Mouse (Mus musculus): Measurements from ENCODE around the gene Enox1. TPM values are rescaled to one million over a fixed set of nuclear protein-coding genes. Genes with fewer than 3 reads are reported as not detected.

Gene Enox1
- polyA plus RNA-seq, 1 experiment: 3.1 TPM

- TF ChIP-seq POLR2A (IDR thresholded peaks at IDR 0.05; ENCODE audit: insufficient read depth, low read length): no peak
- TF ChIP-seq EP300 (IDR thresholded peaks at IDR 0.05; ENCODE audit: insufficient read depth, low read depth, low read length): no peak
- TF ChIP-seq CTCF (IDR thresholded peaks at IDR 0.05; ENCODE audit: low read depth, low read length): no peak
- no peaks in the 10 kb centered on the region for H3K36me3 ChIP-seq (ENCODE audit: control insufficient read depth, insufficient read depth, low read length, poor library complexity, severe bottlenecking)
- no peak overlapping the region for H3K4me3 ChIP-seq (ENCODE audit: low read depth, low read length)
- no peak overlapping the region for H3K9ac ChIP-seq (ENCODE audit: low read depth, poor library complexity, severe bottlenecking)
- H3K4me1 ChIP-seq (ENCODE audit: control insufficient read depth, insufficient read depth, low read length): no peaks in the 10 kb centered on the region
- H3K9me3 ChIP-seq (replicated peaks; ENCODE audit: control insufficient read depth, insufficient read depth, low read length, poor library complexity, severe bottlenecking): no peaks in the 10 kb centered on the region
- H3K27me3 ChIP-seq (ENCODE audit: control insufficient read depth, insufficient read depth, low read length, poor library complexity, severe bottlenecking): no peaks in the 10 kb centered on the region; the same call in 1 of the 2 replicates
- no peak overlapping the region for H3K27ac ChIP-seq (ENCODE audit: insufficient read depth, low read length)
These were observed 24.3 kb downstream of the Enox1 start for GRCm38 (mm10) chr14:77180753-77181374.

- H3K9ac ChIP-seq (ENCODE audit: low read depth, poor library complexity, severe bottlenecking): no peak overlapping the region
- no peaks in the 10 kb centered on the region for H3K9me3 ChIP-seq (replicated peaks; ENCODE audit: control insufficient read depth, insufficient read depth, low read length, poor library complexity, severe bottlenecking)
- TF ChIP-seq CTCF (IDR thresholded peaks at IDR 0.05; ENCODE audit: low read depth, low read length) (no peak), POLR2A (IDR thresholded peaks at IDR 0.05; ENCODE audit: insufficient read depth, low read length) (no peak), EP300 (IDR thresholded peaks at IDR 0.05; ENCODE audit: insufficient read depth, low read depth, low read length) (no peak)
- H3K4me3 ChIP-seq (ENCODE audit: low read depth, low read length): no peak overlapping the region
- no peak overlapping the region for H3K27ac ChIP-seq (ENCODE audit: insufficient read depth, low read length)
- no peaks in the 10 kb centered on the region for H3K36me3 ChIP-seq (ENCODE audit: control insufficient read depth, insufficient read depth, low read length, poor library complexity, severe bottlenecking)
- H3K4me1 ChIP-seq (ENCODE audit: control insufficient read depth, insufficient read depth, low read length): no peaks in the 10 kb centered on the region
- no peaks in the 10 kb centered on the region for H3K27me3 ChIP-seq (ENCODE audit: control insufficient read depth, insufficient read depth, low read length, poor library complexity, severe bottlenecking)
These were observed 26.9 kb downstream of the Enox1 start for GRCm38 (mm10) chr14:77183491-77183890.

- H3K4me3 ChIP-seq (ENCODE audit: low read depth, low read length): no peak overlapping the region
- H3K9ac ChIP-seq (ENCODE audit: low read depth, poor library complexity, severe bottlenecking): no peak overlapping the region
- no peaks in the 10 kb centered on the region for H3K36me3 ChIP-seq (ENCODE audit: control insufficient read depth, insufficient read depth, low read length, poor library complexity, severe bottlenecking)
- TF ChIP-seq POLR2A (IDR thresholded peaks at IDR 0.05; ENCODE audit: insufficient read depth, low read length) (no peak), CTCF (IDR thresholded peaks at IDR 0.05; ENCODE audit: low read depth, low read length) (no peak), EP300 (IDR thresholded peaks at IDR 0.05; ENCODE audit: insufficient read depth, low read depth, low read length) (no peak)
- no peaks in the 10 kb centered on the region for H3K27me3 ChIP-seq (ENCODE audit: control insufficient read depth, insufficient read depth, low read length, poor library complexity, severe bottlenecking)
- no peaks in the 10 kb centered on the region for H3K9me3 ChIP-seq (replicated peaks; ENCODE audit: control insufficient read depth, insufficient read depth, low read length, poor library complexity, severe bottlenecking)
- H3K27ac ChIP-seq (ENCODE audit: insufficient read depth, low read length): no peak overlapping the region
- no peaks in the 10 kb centered on the region for H3K4me1 ChIP-seq (ENCODE audit: control insufficient read depth, insufficient read depth, low read length)
These were observed 33.6 kb downstream of the Enox1 start for GRCm38 (mm10) chr14:77190158-77190557.

GRCm38 (mm10) chr14:77195314-77196020 is 38.9 kb downstream of the Enox1 start:
- Histone ChIP-seq H3K4me1 (ENCODE audit: control insufficient read depth, insufficient read depth, low read length) (no peaks in the 10 kb centered on the region), H3K4me3 (ENCODE audit: low read depth, low read length) (no peak overlapping the region), H3K9me3 (replicated peaks; ENCODE audit: control insufficient read depth, insufficient read depth, low read length, poor library complexity, severe bottlenecking) (no peaks in the 10 kb centered on the region; the same call in 1 of the 2 replicates), H3K36me3 (ENCODE audit: control insufficient read depth, insufficient read depth, low read length, poor library complexity, severe bottlenecking) (no peaks in the 10 kb centered on the region), H3K27me3 (ENCODE audit: control insufficient read depth, insufficient read depth, low read length, poor library complexity, severe bottlenecking) (no peaks in the 10 kb centered on the region), H3K27ac (ENCODE audit: insufficient read depth, low read length) (no peak overlapping the region), H3K9ac (ENCODE audit: low read depth, poor library complexity, severe bottlenecking) (no peak overlapping the region)
- TF ChIP-seq CTCF (IDR thresholded peaks at IDR 0.05; ENCODE audit: low read depth, low read length) (no peak), POLR2A (IDR thresholded peaks at IDR 0.05; ENCODE audit: insufficient read depth, low read length) (no peak), EP300 (IDR thresholded peaks at IDR 0.05; ENCODE audit: insufficient read depth, low read depth, low read length) (no peak)

- TF ChIP-seq EP300 (IDR thresholded peaks at IDR 0.05; ENCODE audit: insufficient read depth, low read depth, low read length) (no peak), POLR2A (IDR thresholded peaks at IDR 0.05; ENCODE audit: insufficient read depth, low read length) (no peak), CTCF (IDR thresholded peaks at IDR 0.05; ENCODE audit: low read depth, low read length) (no peak)
- Histone ChIP-seq H3K36me3 (ENCODE audit: control insufficient read depth, insufficient read depth, low read length, poor library complexity, severe bottlenecking) (no peaks in the 10 kb centered on the region), H3K4me1 (ENCODE audit: control insufficient read depth, insufficient read depth, low read length) (no peaks in the 10 kb centered on the region), H3K27me3 (ENCODE audit: control insufficient read depth, insufficient read depth, low read length, poor library complexity, severe bottlenecking) (no peaks in the 10 kb centered on the region), H3K27ac (ENCODE audit: insufficient read depth, low read length) (no peak overlapping the region), H3K9ac (ENCODE audit: low read depth, poor library complexity, severe bottlenecking) (no peak overlapping the region), H3K4me3 (ENCODE audit: low read depth, low read length) (no peak overlapping the region), H3K9me3 (replicated peaks; ENCODE audit: control insufficient read depth, insufficient read depth, low read length, poor library complexity, severe bottlenecking) (no peaks in the 10 kb centered on the region; the same call in 1 of the 2 replicates)
These were observed 39.7 kb downstream of the Enox1 start for GRCm38 (mm10) chr14:77196246-77196645.

GRCm38 (mm10) chr14:77197414-77197915 is 40.9 kb downstream of the Enox1 start:
- H3K4me1 ChIP-seq (ENCODE audit: control insufficient read depth, insufficient read depth, low read length): no peaks in the 10 kb centered on the region
- H3K9me3 ChIP-seq (replicated peaks; ENCODE audit: control insufficient read depth, insufficient read depth, low read length, poor library complexity, severe bottlenecking): no peaks in the 10 kb centered on the region; the same call in 1 of the 2 replicates
- no peak overlapping the region for H3K9ac ChIP-seq (ENCODE audit: low read depth, poor library complexity, severe bottlenecking)
- TF ChIP-seq CTCF (IDR thresholded peaks at IDR 0.05; ENCODE audit: low read depth, low read length) (no peak), EP300 (IDR thresholded peaks at IDR 0.05; ENCODE audit: insufficient read depth, low read depth, low read length) (no peak), POLR2A (IDR thresholded peaks at IDR 0.05; ENCODE audit: insufficient read depth, low read length) (no peak)
- H3K27me3 ChIP-seq (ENCODE audit: control insufficient read depth, insufficient read depth, low read length, poor library complexity, severe bottlenecking): no peaks in the 10 kb centered on the region
- H3K36me3 ChIP-seq (ENCODE audit: control insufficient read depth, insufficient read depth, low read length, poor library complexity, severe bottlenecking): no peaks in the 10 kb centered on the region
- no peak overlapping the region for H3K4me3 ChIP-seq (ENCODE audit: low read depth, low read length)
- no peak overlapping the region for H3K27ac ChIP-seq (ENCODE audit: insufficient read depth, low read length)

Measured in ES-Bruce4 (cell line).